Mouse (Mus musculus): ENCODE data around the gene Pik3ca. TPM values are rescaled to one million over a fixed set of nuclear protein-coding genes. Genes with fewer than 3 reads are reported as not detected.

Pik3ca gene
- 22.6 TPM for polyA plus RNA-seq (2014; fragmentation: Illumina TruSeq; extraction: RNeasy Lipid Tissue Mini Kit (QIAGEN cat#74804); ENCODE audit: low read depth, low replicate concordance)

GRCm38 (mm10) chr3:32397461-32398174 lies at the start of gene Pik3ca:
Gene Pik3ca (plus strand): TSS chr3:32397671.

GRCm38 (mm10) chr3:32365546-32366245 lies 31.8 kb upstream of the Pik3ca start, which contains the start of gene Zmat3:
Gene Zmat3 (minus strand): TSS chr3:32366014.

DNA sequence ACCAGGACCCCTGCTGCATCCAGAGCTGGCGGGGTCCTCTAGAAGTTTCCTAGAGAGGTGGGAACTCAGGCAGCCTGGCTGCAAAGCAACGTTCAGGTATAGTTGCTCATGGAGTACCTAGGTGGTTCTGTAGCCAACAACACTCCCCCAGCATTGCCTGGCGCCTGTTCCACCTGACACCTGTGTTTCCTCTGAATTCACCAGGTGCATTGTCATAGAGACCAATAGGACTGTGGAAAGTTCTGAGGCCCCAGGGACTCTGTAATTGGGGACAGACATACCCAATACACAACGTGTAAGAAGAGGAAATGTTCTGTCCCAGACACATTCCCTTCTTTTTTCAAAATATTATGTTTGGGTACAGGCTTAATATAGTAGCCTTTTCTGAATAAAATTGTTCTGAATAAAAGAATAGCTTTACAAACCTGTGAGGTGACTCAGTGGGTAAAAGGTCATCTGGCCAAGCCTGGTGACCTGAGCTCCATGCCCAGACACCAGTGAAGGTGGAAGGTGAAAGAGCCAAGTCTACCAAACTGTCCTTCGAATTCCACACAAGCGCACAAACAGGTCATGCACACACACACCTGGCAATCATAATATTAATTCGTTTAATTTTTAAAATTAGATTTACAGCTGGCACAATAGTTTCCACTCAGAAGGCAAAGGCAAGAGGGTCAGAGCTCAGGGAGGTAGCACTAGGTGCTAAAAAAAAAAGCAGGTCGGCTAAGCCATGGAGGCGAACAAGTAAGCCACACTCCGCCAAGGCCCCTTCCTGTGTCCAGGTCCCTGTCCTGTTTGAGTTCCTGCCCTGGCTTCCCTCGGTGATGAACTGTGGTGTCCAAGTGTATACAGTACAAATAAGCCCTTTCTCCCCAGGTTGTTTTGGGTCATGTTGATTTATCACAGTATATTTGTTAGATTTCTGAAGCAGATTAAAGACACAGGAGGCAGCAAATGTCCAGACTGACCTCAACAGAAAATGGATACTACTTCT lies 94.9 kb downstream of the Pik3ca start, which contains the start of gene Kcnmb3:
Gene Kcnmb3 (minus strand): TSS at position 135 of the 994 bp plus-strand sequence.

DNA sequence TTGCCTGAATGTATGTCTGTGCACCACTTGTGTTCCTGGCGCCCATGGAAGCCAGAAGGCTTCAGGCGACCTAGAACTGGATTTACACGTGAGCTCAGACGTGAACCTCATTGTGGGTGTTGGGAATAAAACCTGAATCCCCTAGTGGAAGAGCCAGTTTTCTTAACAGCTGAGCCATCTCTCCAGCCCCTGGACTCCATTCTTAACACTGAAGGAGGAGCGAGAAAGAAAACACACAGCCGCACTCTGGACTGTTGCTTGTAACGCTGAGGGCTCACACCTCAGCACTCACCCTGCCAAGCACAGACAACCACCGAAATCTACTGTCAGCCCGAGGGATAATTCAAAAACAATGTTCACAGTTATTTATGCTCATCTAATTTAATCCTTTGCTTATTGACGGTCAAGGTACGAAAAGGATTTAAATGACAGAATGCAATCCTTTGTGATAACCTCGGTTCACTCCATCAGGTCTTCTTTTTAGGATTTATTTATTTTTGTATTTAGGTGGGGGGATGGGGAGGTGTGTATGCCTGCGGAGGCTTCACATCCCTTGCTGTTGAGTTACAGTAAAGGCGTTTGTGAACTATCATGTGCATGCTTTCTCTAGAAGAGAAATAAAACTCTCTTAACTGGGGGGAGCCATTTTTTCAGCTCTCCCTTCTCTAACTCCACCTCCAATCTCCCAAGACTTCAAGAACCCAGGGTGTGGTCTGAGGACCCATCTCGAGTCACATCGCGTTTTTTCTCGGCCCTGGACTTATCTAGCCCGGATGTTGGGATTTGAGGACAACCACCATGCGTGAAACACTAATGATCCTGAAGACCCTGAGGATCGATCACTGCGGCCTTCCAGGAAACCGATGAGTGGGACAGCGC lies 112.3 kb downstream of the Pik3ca start, which contains the start of gene Zfp639:
Gene Zfp639 (plus strand): TSS at position 764 of the 879 bp plus-strand sequence.

Other genes starting within 250 kb of the Pik3ca start
- gene Zmat3, start 31.7 kb upstream of the Pik3ca start, polyA plus RNA-seq (2014; fragmentation: Illumina TruSeq; extraction: RNeasy Lipid Tissue Mini Kit (QIAGEN cat#74804); ENCODE audit: low read depth, low replicate concordance): 4.6 TPM
- not detected for gene Kcnmb3, start 94.6 kb downstream of the Pik3ca start, polyA plus RNA-seq (2014; fragmentation: Illumina TruSeq; extraction: RNeasy Lipid Tissue Mini Kit (QIAGEN cat#74804); ENCODE audit: low read depth, low replicate concordance)
- 32.3 TPM for gene Zfp639, start 112.6 kb downstream of the Pik3ca start, polyA plus RNA-seq (2014; fragmentation: Illumina TruSeq; extraction: RNeasy Lipid Tissue Mini Kit (QIAGEN cat#74804); ENCODE audit: low read depth, low replicate concordance)
- gene Mfn1, start 131.8 kb downstream of the Pik3ca start, polyA plus RNA-seq (2014; fragmentation: Illumina TruSeq; extraction: RNeasy Lipid Tissue Mini Kit (QIAGEN cat#74804); ENCODE audit: low read depth, low replicate concordance): 33.8 TPM
- gene Gnb4, start 218.9 kb downstream of the Pik3ca start, polyA plus RNA-seq (2014; fragmentation: Illumina TruSeq; extraction: RNeasy Lipid Tissue Mini Kit (QIAGEN cat#74804); ENCODE audit: low read depth, low replicate concordance): 19.1 TPM

All from adipose tissue, adult 10 weeks (tissue).